15 mouse cellular contexts compared by ENCODE assay signal in genomic region chr3:103384949-103385348, GRCm38 (mm10).
DNase-seq lines count a peak whose midpoint lies in the region; ATAC-seq and TF ChIP-seq lines count a peak whose summit lies in the region.
"Had no signal": no experiment of that assay in that cellular context is flagged by ENCODE, and none has a peak within 500 bp of the region (broad histone marks: within the 10 kb centered on the region; RNA-seq: fewer than 3 reads in every experiment).

No protein-coding gene starts in this region.

- H3K4me1 ChIP-seq in small intestine, adult 2 months (ENCODE audit: control insufficient read depth, insufficient read depth, insufficient read length, low read length), result no peaks in the 10 kb centered on the region
- peaks cover 10% of the 10 kb centered on the region; the same call in 1 of the 2 replicates for H3K4me1 ChIP-seq in heart, embryonic 12.5 days (replicated peaks)
- H3K4me1 ChIP-seq: hindbrain, embryonic 15.5 days; limb, embryonic 12.5 days had no signal

- ATAC-seq in heart, embryonic 12.5 days (ENCODE audit: insufficient number of reproducible peaks, low FRiP score), result no peak

- no peak for TF ChIP-seq POLR2A in small intestine, adult 2 months (IDR thresholded peaks at IDR 0.05; ENCODE audit: low read depth, low read length)

- no peak for TF ChIP-seq CTCF in small intestine, adult 2 months (IDR thresholded peaks at IDR 0.05; ENCODE audit: extremely low read depth, insufficient read length, insufficient replicate concordance, low read depth, low read length)

- H3K4me2 ChIP-seq in heart, embryonic 12.5 days, result no peak overlapping the region
- H3K4me2 ChIP-seq: hindbrain, embryonic 15.5 days; limb, embryonic 12.5 days had no signal

- H3K4me3 ChIP-seq in small intestine, adult 2 months (ENCODE audit: low read depth, low read length), result no peak overlapping the region
- H3K4me3 ChIP-seq in heart, embryonic 12.5 days, result no peak overlapping the region
- H3K4me3 ChIP-seq: gastrocnemius, adult 2 months; heart, embryonic 10.5 days; hindbrain, embryonic 15.5 days; limb, embryonic 12.5 days had no signal

- peaks cover 8% of the 10 kb centered on the region for H3K9me3 ChIP-seq in heart, embryonic 12.5 days (replicated peaks)
- H3K9me3 ChIP-seq: heart, embryonic 10.5 days; hindbrain, embryonic 15.5 days had no signal

- no peak overlapping the region for H3K9ac ChIP-seq in heart, embryonic 12.5 days
- H3K9ac ChIP-seq: hindbrain, embryonic 15.5 days; limb, embryonic 12.5 days had no signal

- 59% methylated on average over 5 of the region's 5 CpGs for WGBS in small intestine, adult 2 months
- 50% methylated on average over 5 of the region's 5 CpGs for WGBS in heart, embryonic 12.5 days

- intact Hi-C loops in heart, postnatal 25 days (cut with DNase I), result no loop called here

- H3K27me3 ChIP-seq in small intestine, adult 2 months (ENCODE audit: control insufficient read depth, insufficient read depth, low read length), result no peaks in the 10 kb centered on the region
- H3K27me3 ChIP-seq in heart, embryonic 12.5 days (replicated peaks), result no peaks in the 10 kb centered on the region
- H3K27me3 ChIP-seq: hindbrain, embryonic 15.5 days; limb, embryonic 12.5 days had no signal

- peak; percentile 82 for DNase-seq in heart, adult 11 months
- DNase-seq in heart, postnatal 25 days (ENCODE audit: low spot score), result no peak
- DNase-seq in CD8-positive naive resting alpha-beta T cell, adult 2 months (ENCODE audit: low read depth in 2 of 2, low spot score in 2 of 2), result peak; percentile 48 to 55
- DNase-seq in liver, result peak; percentile 61
- no peak for DNase-seq in layer of hippocampus, adult 9-10 months (ENCODE audit: low spot score)
- no peak for DNase-seq in right cerebral cortex, postnatal 36 days (ENCODE audit: low spot score in 2 of 2)
- DNase-seq: cerebellum, adult 9-10 months; gastrocnemius, adult 2 months; right cerebral cortex, postnatal 4 days had no signal

- H3K27ac ChIP-seq in small intestine, adult 2 months (ENCODE audit: insufficient read depth, low read depth, low read length), result 0 out of 2 replicates have a peak overlapping the region, but pooled peaks have one; percentile 29
- no peak overlapping the region for H3K27ac ChIP-seq in heart, embryonic 12.5 days (ENCODE audit: poor library complexity, severe bottlenecking)
- H3K27ac ChIP-seq: gastrocnemius, adult 2 months; heart, embryonic 10.5 days; hindbrain, embryonic 15.5 days; kidney, postnatal 0 days; limb, embryonic 12.5 days had no signal

- no peaks in the 10 kb centered on the region for H3K36me3 ChIP-seq in small intestine, adult 2 months (ENCODE audit: control insufficient read depth, insufficient read depth, low read length)
- H3K36me3 ChIP-seq in heart, embryonic 12.5 days, result no peaks in the 10 kb centered on the region
- H3K36me3 ChIP-seq: heart, embryonic 10.5 days; hindbrain, embryonic 15.5 days; limb, embryonic 12.5 days had no signal

Comparison
In these comparisons a context has a peak if more than half of its experiments do, and no peak if none do; other contexts are left out.
1. DNase-seq: peak in heart, adult 11 months (single experiment), CD8-positive naive resting alpha-beta T cell, adult 2 months (2 of 2) and liver (single experiment); none in heart, postnatal 25 days (single experiment), layer of hippocampus, adult 9-10 months (single experiment) and right cerebral cortex, postnatal 36 days (0 of 2).